Mouse (Mus musculus) gastrocnemius, adult 2 months (tissue): ENCODE results near the gene Osbpl8. TPM values are rescaled to one million over a fixed set of nuclear protein-coding genes. Genes with fewer than 3 reads are reported as not detected.
"Not testable (repeated sequence)": the region's sequence is repeated elsewhere in the genome, so short reads cannot be mapped to it uniquely, and the experiment has no call there.

Experiments used
- DNase-seq: peaks from one replicate; pipeline ENCODE4 v3.0.0; 2022
- H3K27ac ChIP-seq: fragments of 200-600 bp; 2 replicates; pipeline ENCODE4 v1.8.1; 2022; ENCODE audit warnings: mild to moderate bottlenecking
- H3K4me3 ChIP-seq: fragments of 200-600 bp; 2 replicates; pipeline ENCODE4 v1.8.1; 2022; ENCODE audit warnings: mild to moderate bottlenecking, moderate library complexity
- CTCF ChIP-seq: fragments of 200-600 bp; IDR thresholded peaks from 2 replicates; pipeline ENCODE4 v1.8.1; 2022; ENCODE audit warnings: antibody characterized with exemption, mild to moderate bottlenecking, moderate library complexity
- intact Hi-C: fragments of 180-260 bp; cut with DNase I; formaldehyde crosslinking; loops from one replicate; pipeline ENCODE4 v1.15.1; 2025
- total RNA-seq, 2 experiments: library from RNA; stranded (reverse); gene quantifications; 2 replicates each; pipeline ENCODE4 v1.2.3; 2021

Gene Osbpl8
- total RNA-seq, 2 experiments from 2014 or later, result 13.6 to 15.6 TPM

DNA sequence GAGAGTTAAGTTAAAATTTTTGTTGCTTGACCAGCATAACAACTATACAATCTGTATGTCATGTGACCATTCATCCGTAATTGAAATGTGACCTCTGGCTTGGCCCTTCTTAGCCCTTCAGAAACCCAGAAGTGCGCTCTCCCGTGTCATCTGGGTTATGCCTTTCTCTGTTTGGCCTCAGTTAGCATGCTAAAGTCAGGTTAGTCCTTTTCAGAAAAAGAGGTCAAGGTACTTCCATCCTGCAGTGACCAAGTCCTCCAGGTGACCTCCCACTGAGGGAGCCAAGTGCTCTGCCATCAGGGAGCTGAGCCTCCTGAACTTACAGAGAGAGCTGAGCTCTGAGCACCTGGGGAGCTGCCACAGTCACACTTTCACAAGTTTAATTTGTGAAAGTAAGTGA, 33.7 kb upstream of the Osbpl8 start:
- Histone ChIP-seq H3K27ac (no peak overlapping the region), H3K4me3 (no peak overlapping the region)
- no peak for DNase-seq
- TF ChIP-seq CTCF, result no peak
- intact Hi-C loops, result no loop called here

GRCm38 (mm10) chr10:111133271-111133670, 31.3 kb upstream of the Osbpl8 start:
- H3K27ac ChIP-seq, result no peak overlapping the region
- DNase-seq, result no peak
- no peak overlapping the region for H3K4me3 ChIP-seq
- intact Hi-C loops, result no loop called here
- TF ChIP-seq CTCF, result no peak

GRCm38 (mm10) chr10:111133936-111134335, 30.6 kb upstream of the Osbpl8 start:
- no peak for TF ChIP-seq CTCF
- intact Hi-C loops, result no loop called here
- DNase-seq, result no peak
- H3K4me3 ChIP-seq, result no peak overlapping the region
- H3K27ac ChIP-seq, result no peak overlapping the region

DNA sequence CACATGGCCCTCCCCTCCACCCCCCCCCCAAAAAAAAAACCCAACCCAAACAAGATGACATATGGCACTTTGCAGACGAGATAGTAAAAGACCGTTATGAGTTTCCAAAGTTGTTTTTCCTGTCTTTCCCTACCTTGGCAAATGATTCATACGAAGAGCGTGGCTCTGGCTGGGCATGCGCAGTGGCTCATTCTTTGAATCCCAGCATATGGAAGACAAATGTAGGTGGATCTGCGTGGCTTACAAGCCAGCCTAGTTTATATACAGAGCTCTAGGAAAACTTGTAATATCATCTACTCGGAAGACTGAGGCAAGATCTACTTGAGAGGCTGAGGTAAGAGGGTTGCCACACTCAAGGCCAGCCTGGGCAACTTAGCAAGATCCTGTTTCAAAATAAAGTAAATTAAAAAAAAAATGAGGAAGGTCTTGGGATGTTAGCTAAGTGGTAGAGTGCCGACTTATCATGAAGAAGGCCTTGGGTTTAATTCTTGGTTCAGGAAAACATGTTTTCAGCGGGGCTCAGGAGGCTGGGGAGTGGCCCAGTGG, 30.1 kb upstream of the Osbpl8 start:
- H3K4me3 ChIP-seq, result no peak overlapping the region
- H3K27ac ChIP-seq, result no peak overlapping the region
- DNase-seq, result no peak
- intact Hi-C loops, result no loop called here
- no peak for TF ChIP-seq CTCF

DNA sequence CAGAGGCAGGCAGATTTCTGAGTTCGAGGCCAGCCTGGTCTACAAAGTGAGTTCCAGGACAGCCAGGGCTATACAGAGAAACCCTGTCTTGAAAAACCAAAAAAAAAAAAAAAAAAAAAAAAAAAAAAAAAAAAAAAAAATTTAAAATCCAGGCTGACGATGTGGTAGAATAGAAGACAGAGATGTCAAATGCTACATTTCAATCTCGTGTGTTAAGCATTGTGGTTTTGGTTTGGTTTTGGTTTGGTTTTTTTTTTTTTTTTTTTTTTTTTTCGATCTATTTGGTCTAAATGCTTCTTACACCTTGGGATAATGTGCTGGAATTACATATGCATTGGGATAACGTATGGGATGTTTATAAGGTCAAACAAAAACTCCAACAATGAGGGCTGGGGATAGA, 28.2 kb upstream of the Osbpl8 start:
- intact Hi-C loops, H3K4me3 ChIP-seq, DNase-seq: not testable (repeated sequence)

DNA sequence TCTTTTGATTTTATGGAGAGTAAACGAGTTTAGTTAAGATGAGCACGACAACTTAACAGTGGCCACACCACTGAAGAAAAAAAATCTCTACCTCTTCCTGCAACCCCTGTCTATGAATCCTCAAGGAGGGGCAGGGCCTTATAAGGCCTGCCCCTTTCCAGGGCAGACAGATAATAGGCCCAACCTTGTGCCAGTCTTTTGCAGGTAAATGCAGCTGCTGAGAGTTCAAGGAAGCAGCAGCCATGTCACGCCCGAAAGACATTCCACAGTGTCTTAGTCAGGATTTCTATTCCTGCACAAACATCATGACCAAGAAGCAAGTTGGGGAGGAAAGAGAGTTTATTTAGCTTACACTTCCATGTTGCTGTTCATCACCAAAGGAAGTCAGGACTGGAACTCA, 26.6 kb upstream of the Osbpl8 start:
- Histone ChIP-seq H3K4me3 (no peak overlapping the region), H3K27ac (no peak overlapping the region)
- no peak for TF ChIP-seq CTCF
- intact Hi-C loops, result no loop called here
- DNase-seq, result no peak

More for the DNA sequence above, 28.2 kb upstream of the Osbpl8 start:
- not testable (repeated sequence) for H3K27ac ChIP-seq

GRCm38 (mm10) chr10:111139170-111139569, 25.4 kb upstream of the Osbpl8 start:
- DNase-seq, result no peak
- no peak overlapping the region for H3K27ac ChIP-seq
- intact Hi-C loops, result no loop called here

GRCm38 (mm10) chr10:111139881-111140280, 24.7 kb upstream of the Osbpl8 start:
- no peak for DNase-seq
- TF ChIP-seq CTCF, result no peak
- intact Hi-C loops, result no loop called here
- no peak overlapping the region for H3K4me3 ChIP-seq
- H3K27ac ChIP-seq, result no peak overlapping the region

More at GRCm38 (mm10) chr10:111139170-111139569, 25.4 kb upstream of the Osbpl8 start:
- H3K4me3 ChIP-seq, result no peak overlapping the region
- TF ChIP-seq CTCF, result no peak

DNA sequence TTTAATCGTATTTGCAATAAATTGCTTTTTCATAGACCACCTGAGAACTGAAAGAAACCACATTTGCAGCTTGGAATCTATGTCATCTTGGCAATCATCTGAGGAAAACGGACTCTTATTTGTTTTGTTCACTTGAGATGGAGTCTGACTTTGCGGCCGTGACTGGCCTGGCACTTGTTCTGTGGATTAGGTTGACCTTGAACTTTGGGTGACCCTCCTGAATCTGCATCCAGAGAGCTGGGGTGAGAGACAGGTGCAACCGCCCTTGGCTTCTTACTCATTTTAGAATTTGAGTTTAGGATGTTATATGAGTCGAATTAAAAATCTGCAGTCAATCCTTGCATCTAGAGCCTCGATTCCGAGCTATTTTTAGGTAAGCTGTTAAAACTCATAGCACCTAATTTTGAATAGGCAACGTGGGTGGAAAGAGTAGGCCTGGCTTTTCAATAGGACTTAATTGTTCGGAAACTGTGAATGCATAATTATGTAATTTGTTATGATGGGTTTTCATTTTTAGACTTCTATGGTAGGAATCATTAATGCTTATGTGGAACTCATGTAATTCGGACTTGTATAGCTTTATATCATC, 20.1 kb upstream of the Osbpl8 start:
- no peak overlapping the region for H3K4me3 ChIP-seq
- H3K27ac ChIP-seq, result no peak overlapping the region
- no peak for DNase-seq
- intact Hi-C loops, result no loop called here
- no peak for TF ChIP-seq CTCF

DNA sequence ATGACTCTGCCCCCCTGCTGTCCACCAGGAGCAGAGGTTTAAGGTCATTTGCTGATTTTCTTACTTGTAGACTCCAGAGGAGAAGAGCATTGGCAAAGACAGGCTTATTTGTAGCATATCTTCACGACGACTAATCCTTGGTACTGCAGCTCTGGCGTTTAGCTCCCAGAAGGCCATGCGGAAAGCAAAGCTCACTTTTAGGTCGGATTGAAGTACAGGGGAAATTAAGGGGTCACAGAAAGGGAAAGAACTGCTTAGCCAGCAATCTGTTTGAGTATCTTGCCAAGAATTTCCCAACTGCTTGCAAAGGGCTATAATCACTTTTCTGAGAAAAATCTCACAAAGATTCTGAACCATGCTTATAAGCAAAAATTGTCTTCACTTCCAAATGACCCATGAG, 14.8 kb upstream of the Osbpl8 start:
- intact Hi-C loops, result no loop called here
- TF ChIP-seq CTCF, result no peak
- Histone ChIP-seq H3K4me3 (no peak overlapping the region), H3K27ac (no peak overlapping the region)
- no peak for DNase-seq

DNA sequence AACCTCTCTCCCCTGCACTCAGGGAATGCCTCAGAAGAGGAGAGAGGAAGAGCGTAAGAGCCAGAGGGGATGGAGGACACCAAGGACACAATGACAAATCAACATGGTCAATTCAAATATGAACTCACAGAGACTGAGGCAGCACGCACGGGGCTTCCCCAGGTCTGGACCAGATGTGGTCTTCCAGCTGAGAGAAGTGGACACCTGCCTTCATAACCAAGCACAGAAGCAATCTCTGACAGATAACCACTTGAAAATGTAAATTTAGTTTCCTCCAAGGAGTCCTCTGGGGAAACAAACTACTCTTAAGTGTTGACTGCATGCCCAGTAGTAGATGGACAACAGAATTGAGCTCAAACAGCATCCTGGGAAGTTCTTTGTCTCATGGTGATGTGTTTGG, 9.5 kb upstream of the Osbpl8 start:
- no peak overlapping the region for H3K4me3 ChIP-seq
- no peak for TF ChIP-seq CTCF
- no peak overlapping the region for H3K27ac ChIP-seq
- intact Hi-C loops, result no loop called here
- no peak for DNase-seq

GRCm38 (mm10) chr10:111155571-111155970, 9.0 kb upstream of the Osbpl8 start:
- TF ChIP-seq CTCF, result no peak

DNA sequence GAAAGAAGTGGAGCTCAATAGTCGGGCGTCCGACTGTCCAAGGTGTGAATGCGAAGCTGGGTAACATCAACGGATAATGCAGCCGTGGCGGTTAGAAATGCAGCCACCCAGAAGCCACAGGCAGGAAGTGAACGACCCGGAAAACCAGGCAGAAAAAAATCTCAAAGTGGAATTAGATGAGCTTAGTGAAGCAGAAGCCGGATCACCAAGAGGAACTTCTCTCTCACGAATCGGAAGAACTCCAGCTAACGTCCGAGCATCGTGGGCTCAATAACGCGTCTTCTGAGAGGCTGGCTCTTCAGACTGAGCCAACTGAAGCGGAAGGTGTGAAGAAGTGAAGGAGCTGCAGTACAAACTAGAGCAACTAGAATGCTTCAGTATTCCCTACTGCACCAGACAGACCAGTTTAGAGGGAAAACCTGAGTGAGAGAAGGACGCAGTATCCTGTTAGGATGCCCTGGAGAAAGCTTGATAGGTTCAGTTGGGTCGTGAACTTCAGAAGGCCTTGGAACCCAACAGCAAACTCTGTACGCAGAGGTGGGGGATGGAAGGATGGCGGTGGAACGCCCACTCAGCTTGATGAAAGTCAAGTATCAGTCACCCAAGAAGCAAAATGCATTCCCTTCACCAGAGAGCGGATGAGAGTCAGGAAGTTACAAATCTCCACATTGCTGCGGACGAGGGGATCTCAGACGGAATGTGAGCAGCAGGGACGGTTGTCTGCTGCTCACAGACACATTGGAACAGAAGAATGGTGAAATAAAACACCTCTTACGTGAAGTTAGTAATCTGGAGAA, 8.0 kb upstream of the Osbpl8 start:
- Histone ChIP-seq H3K27ac (no peak overlapping the region), H3K4me3 (no peak overlapping the region)
- intact Hi-C loops, result no loop called here
- no peak for DNase-seq
- no peak for TF ChIP-seq CTCF

More at GRCm38 (mm10) chr10:111155571-111155970, 9.0 kb upstream of the Osbpl8 start:
- Histone ChIP-seq H3K27ac (no peak overlapping the region), H3K4me3 (no peak overlapping the region)
- intact Hi-C loops, result no loop called here
- DNase-seq, result no peak

GRCm38 (mm10) chr10:111157241-111157659, 7.3 kb upstream of the Osbpl8 start:
- intact Hi-C loops, result no loop called here
- Histone ChIP-seq H3K27ac (no peak overlapping the region), H3K4me3 (no peak overlapping the region)
- no peak for TF ChIP-seq CTCF
- no peak for DNase-seq
